Mouse (Mus musculus): ENCODE measurements around the gene Cryzl1. TPM values are rescaled to one million over a fixed set of nuclear protein-coding genes. Genes with fewer than 3 reads are reported as not detected.

Cryzl1 gene
- polyA plus RNA-seq, 1 experiment from 2014 or later = 114 TPM

DNA sequence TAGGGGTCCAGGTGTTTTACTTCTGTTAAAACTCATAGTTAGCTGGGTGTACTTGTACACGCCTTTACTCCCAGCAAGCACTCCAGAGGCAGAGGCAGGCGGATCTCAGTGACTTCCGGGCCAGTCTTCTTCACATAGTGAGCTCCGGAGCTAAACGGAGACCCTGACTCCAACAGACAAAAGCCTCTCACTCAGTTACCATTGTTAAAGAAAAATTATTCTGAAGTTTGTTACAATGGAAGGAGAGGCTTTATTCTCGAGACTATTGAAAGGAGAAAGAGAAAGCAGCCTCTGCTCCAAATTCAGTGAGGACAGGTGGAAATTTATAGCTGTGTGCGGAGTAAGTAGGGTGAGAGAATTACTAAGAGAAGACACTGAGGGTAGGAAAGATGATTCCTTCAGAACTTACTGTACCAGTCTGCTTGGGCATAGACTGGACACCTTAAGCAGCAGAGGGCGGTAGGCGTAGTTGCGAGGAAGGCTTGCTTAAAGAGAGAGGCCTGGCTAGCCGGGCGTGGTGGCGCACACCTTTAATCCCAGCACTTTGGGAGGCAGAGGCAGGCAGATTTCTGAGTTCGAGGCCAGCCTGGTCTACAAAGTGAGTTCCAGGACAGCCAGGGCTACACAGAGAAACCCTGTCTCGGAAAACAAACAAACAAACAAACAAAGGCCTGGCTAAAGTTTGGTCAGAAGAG is 36.5 kb upstream of the Cryzl1 start:
- Histone ChIP-seq H3K9ac (ENCODE audit: low read depth, low read length) (no peak overlapping the region), H3K27me3 (ENCODE audit: control insufficient read depth, insufficient read depth, low read depth, low read length) (no peaks in the 10 kb centered on the region), H3K27ac (ENCODE audit: low read length) (no peak overlapping the region), H3K36me3 (ENCODE audit: control insufficient read depth, insufficient read depth, low read length) (no peaks in the 10 kb centered on the region), H3K9me3 (replicated peaks; ENCODE audit: control insufficient read depth, low read length, poor library complexity, severe bottlenecking) (no peaks in the 10 kb centered on the region), H3K4me3 (ENCODE audit: low read depth, low read length) (no peak overlapping the region), H3K4me1 (ENCODE audit: control insufficient read depth, insufficient read depth, low read length) (peaks cover 29% of the 10 kb centered on the region), H3K4me2 (ENCODE audit: low read length) (no peak overlapping the region)
- ATAC-seq = no peak
- WGBS = 82% methylated on average over 15 of the region's 15 CpGs

DNA sequence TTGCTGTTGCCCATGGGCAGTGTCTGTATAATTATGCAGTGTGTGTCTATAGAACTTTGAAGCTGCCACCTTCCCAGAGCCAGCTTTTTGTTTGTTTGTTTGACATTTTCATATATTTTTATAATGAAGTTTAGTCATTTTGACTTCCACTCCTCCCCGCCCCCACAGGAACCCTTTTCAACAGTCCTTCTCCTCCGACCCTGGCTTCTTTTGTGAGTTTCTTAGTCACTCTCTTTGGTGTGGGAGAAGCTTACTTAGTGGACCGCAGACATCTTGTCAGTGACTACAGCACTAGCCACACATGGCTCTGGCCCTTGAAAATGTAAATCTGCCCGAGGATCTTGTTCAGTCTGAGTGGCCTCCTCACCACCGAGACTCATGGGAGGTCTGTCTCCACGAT is 35.6 kb upstream of the Cryzl1 start:
- no peaks in the 10 kb centered on the region for H3K9me3 ChIP-seq (replicated peaks; ENCODE audit: control insufficient read depth, low read length, poor library complexity, severe bottlenecking)
- WGBS = 64% methylated on average over 6 of the region's 6 CpGs

DNA sequence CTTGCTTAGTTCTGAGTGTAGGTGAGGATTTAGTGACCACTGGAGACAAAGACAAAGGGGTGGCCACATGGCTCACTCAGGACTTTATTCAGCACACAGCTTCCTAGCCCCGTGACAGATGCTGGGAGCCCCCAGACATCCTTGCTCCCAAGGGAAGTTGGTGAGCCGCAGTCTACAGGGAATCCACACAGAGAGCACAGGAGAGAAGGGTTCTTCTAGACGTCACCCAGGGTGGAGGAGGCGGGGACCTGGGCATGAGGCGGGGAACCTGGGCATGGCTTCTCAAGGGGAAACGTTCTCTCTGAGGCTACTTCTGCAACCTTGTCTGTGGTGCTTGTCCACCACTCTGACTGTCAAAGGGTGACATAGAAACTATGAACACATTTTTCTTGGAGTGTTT is 35.2 kb upstream of the Cryzl1 start:
- H3K9ac ChIP-seq (ENCODE audit: low read depth, low read length) = no peak overlapping the region
- no peaks in the 10 kb centered on the region for H3K27me3 ChIP-seq (ENCODE audit: control insufficient read depth, insufficient read depth, low read depth, low read length)
- ATAC-seq = no peak; the same call in 1 of the 2 replicates
- H3K4me3 ChIP-seq (ENCODE audit: low read depth, low read length) = no peak overlapping the region
- no peaks in the 10 kb centered on the region for H3K36me3 ChIP-seq (ENCODE audit: control insufficient read depth, insufficient read depth, low read length)
- 52% methylated on average over 6 of the region's 6 CpGs for WGBS
- H3K4me2 ChIP-seq (ENCODE audit: low read length) = no peak overlapping the region
- no peak overlapping the region for H3K27ac ChIP-seq (ENCODE audit: low read length)
- H3K4me1 ChIP-seq (ENCODE audit: control insufficient read depth, insufficient read depth, low read length) = peaks cover 24% of the 10 kb centered on the region
- no peaks in the 10 kb centered on the region for H3K9me3 ChIP-seq (replicated peaks; ENCODE audit: control insufficient read depth, low read length, poor library complexity, severe bottlenecking)

More for the DNA sequence above, 35.6 kb upstream of the Cryzl1 start:
- no peak overlapping the region for H3K9ac ChIP-seq (ENCODE audit: low read depth, low read length)
- no peak for ATAC-seq
- no peak overlapping the region for H3K4me2 ChIP-seq (ENCODE audit: low read length)
- H3K4me1 ChIP-seq (ENCODE audit: control insufficient read depth, insufficient read depth, low read length) = peaks cover 24% of the 10 kb centered on the region
- H3K36me3 ChIP-seq (ENCODE audit: control insufficient read depth, insufficient read depth, low read length) = no peaks in the 10 kb centered on the region
- H3K27ac ChIP-seq (ENCODE audit: low read length) = no peak overlapping the region
- no peak overlapping the region for H3K4me3 ChIP-seq (ENCODE audit: low read depth, low read length)
- H3K27me3 ChIP-seq (ENCODE audit: control insufficient read depth, insufficient read depth, low read depth, low read length) = no peaks in the 10 kb centered on the region

DNA sequence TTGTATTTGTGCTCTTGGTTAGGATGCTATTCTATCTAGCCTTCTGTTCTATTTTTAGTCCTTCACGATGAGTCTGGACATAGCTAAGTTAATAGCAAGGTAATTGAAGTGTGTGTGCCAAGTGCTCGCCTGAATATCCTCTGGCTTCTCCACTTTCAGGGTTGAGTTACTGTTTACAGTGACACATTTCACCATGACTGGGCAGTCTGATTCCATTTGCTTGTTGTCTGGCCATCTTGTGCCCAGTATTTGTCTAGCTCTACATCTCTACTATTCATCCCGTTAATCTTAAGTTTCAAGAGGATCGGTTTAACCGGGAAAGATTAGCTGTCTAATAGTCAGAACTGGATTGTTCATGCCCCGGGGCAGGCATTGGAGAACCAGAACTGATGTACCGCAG is 33.7 kb upstream of the Cryzl1 start:
- Histone ChIP-seq H3K9ac (ENCODE audit: low read depth, low read length) (no peak overlapping the region), H3K9me3 (replicated peaks; ENCODE audit: control insufficient read depth, low read length, poor library complexity, severe bottlenecking) (no peaks in the 10 kb centered on the region), H3K27ac (ENCODE audit: low read length) (no peak overlapping the region), H3K4me1 (ENCODE audit: control insufficient read depth, insufficient read depth, low read length) (peaks cover 23% of the 10 kb centered on the region), H3K4me3 (ENCODE audit: low read depth, low read length) (no peak overlapping the region), H3K4me2 (ENCODE audit: low read length) (no peak overlapping the region), H3K36me3 (ENCODE audit: control insufficient read depth, insufficient read depth, low read length) (no peaks in the 10 kb centered on the region), H3K27me3 (ENCODE audit: control insufficient read depth, insufficient read depth, low read depth, low read length) (no peaks in the 10 kb centered on the region)
- 67% methylated on average over 7 of the region's 7 CpGs for WGBS
- no peak for ATAC-seq

DNA sequence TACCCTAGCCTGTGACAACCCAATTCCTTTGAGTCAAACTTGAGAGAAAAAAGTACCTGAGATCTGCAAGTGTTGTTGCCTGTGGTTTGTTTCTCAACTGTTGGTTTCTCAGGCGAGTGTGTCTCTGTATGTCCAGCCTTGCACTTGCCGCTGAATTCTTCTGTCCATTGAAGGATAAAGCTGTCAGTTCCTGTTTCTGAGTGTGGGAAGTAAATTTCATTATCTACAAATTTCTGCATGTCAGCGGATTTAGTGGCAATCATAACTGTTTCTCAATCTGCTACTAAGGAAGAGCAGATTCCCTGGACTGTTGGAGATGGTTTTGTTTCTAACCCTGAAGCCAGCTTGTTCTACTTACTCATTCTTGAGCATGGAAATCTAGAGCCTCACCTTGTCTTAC is 33.0 kb upstream of the Cryzl1 start:
- no peak for ATAC-seq
- H3K4me1 ChIP-seq (ENCODE audit: control insufficient read depth, insufficient read depth, low read length) = peaks cover 21% of the 10 kb centered on the region
- no peak overlapping the region for H3K9ac ChIP-seq (ENCODE audit: low read depth, low read length)
- no peaks in the 10 kb centered on the region for H3K27me3 ChIP-seq (ENCODE audit: control insufficient read depth, insufficient read depth, low read depth, low read length)
- H3K27ac ChIP-seq (ENCODE audit: low read length) = no peak overlapping the region
- no peaks in the 10 kb centered on the region for H3K36me3 ChIP-seq (ENCODE audit: control insufficient read depth, insufficient read depth, low read length)
- WGBS = 84% methylated on average over 3 of the region's 3 CpGs
- no peaks in the 10 kb centered on the region for H3K9me3 ChIP-seq (replicated peaks; ENCODE audit: control insufficient read depth, low read length, poor library complexity, severe bottlenecking)
- H3K4me3 ChIP-seq (ENCODE audit: low read depth, low read length) = no peak overlapping the region
- H3K4me2 ChIP-seq (ENCODE audit: low read length) = no peak overlapping the region

DNA sequence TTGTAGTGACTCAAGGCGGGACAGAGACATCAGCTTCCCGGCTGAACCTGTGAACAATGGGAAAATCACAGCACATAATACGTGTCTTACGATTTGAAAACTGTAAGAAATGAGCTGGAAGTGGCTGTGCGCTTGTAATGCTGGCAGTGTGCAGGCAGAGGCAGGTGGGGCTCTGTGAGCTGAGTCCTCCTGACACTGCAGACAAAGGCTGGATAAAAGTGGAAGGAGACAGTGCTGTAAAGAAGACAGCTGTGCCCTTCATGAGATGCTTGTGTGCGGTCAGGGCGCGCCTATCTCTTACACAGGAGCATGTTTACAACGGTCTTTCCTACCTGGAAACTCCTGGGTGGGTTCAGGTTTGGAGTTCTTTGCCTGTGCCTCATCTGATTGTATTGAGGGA is 32.4 kb upstream of the Cryzl1 start:
- ATAC-seq = no peak
- Histone ChIP-seq H3K27ac (ENCODE audit: low read length) (no peak overlapping the region), H3K9me3 (replicated peaks; ENCODE audit: control insufficient read depth, low read length, poor library complexity, severe bottlenecking) (no peaks in the 10 kb centered on the region), H3K27me3 (ENCODE audit: control insufficient read depth, insufficient read depth, low read depth, low read length) (no peaks in the 10 kb centered on the region), H3K4me1 (ENCODE audit: control insufficient read depth, insufficient read depth, low read length) (peaks cover 17% of the 10 kb centered on the region), H3K4me2 (ENCODE audit: low read length) (no peak overlapping the region), H3K4me3 (ENCODE audit: low read depth, low read length) (no peak overlapping the region), H3K9ac (ENCODE audit: low read depth, low read length) (no peak overlapping the region), H3K36me3 (ENCODE audit: control insufficient read depth, insufficient read depth, low read length) (no peaks in the 10 kb centered on the region)
- 73% methylated on average over 9 of the region's 9 CpGs for WGBS

DNA sequence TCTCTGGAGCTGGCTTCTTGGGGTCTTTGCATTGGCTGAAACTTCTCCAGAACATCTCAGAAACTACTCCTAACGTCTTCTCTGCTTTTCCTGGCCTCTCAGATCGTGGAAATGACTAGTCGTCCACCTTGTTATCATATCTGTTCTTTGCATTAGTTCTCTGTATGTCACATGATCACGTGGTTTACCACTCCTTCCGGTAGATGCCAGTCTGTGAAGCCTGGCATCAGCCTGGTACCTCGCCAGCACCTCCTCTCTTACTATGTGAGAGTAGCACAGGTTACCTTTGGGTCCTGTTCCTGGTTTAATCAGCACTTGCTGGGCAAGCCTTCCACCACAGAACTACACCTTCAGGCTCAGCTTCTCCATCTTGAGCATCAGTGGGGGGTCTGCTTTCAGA is 26.2 kb upstream of the Cryzl1 start:
- H3K27me3 ChIP-seq (ENCODE audit: control insufficient read depth, insufficient read depth, low read depth, low read length) = no peaks in the 10 kb centered on the region
- H3K4me1 ChIP-seq (ENCODE audit: control insufficient read depth, insufficient read depth, low read length) = no peaks in the 10 kb centered on the region
- no peaks in the 10 kb centered on the region for H3K9me3 ChIP-seq (replicated peaks; ENCODE audit: control insufficient read depth, low read length, poor library complexity, severe bottlenecking)
- H3K27ac ChIP-seq (ENCODE audit: low read length) = no peak overlapping the region
- no peak for ATAC-seq
- H3K4me2 ChIP-seq (ENCODE audit: low read length) = no peak overlapping the region
- no peak overlapping the region for H3K9ac ChIP-seq (ENCODE audit: low read depth, low read length)
- WGBS = 92% methylated on average over 6 of the region's 6 CpGs
- H3K4me3 ChIP-seq (ENCODE audit: low read depth, low read length) = no peak overlapping the region
- no peaks in the 10 kb centered on the region for H3K36me3 ChIP-seq (ENCODE audit: control insufficient read depth, insufficient read depth, low read length)

GRCm38 (mm10) chr16:91753611-91754010 is 24.8 kb upstream of the Cryzl1 start:
- no peaks in the 10 kb centered on the region for H3K9me3 ChIP-seq (replicated peaks; ENCODE audit: control insufficient read depth, low read length, poor library complexity, severe bottlenecking)
- WGBS = 93% methylated on average over 4 of the region's 4 CpGs

DNA sequence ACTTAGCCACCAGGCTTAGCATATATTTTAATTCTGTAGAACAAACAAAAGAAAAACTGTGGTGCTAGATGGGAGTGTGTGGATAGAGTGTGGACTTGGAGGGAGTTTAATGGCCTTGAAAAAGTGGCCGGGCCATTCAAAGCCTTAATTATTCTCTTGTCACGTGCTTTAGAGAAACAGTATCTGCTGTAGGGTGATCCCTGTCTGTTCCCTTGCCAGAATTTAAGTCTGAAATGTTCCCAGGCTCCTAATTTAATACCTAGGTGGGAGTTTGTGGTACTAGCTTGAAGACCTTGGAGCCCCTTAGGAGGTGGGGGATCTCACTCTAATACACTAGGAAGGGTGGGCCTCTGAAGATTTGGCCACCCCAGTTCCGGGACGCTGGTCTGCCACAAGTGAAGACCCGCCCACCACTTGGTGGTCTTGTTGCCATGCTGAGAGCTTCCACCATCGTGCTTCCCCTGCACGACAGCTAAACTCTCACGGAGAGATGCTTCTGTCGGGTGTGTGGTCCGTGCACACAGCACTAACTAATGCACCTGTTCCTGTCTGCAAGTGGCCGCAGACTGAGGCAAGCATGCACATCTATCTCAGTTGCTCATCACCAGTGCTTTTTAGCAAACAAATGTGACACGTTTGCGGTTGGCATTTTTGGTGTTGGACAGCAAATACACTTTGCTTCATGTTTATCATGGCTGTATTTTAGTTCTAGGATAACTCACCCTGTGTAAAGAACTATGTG is 23.0 kb upstream of the Cryzl1 start:
- 68% methylated on average over 13 of the region's 13 CpGs for WGBS
- H3K27me3 ChIP-seq (ENCODE audit: control insufficient read depth, insufficient read depth, low read depth, low read length) = no peaks in the 10 kb centered on the region
- no peaks in the 10 kb centered on the region for H3K4me1 ChIP-seq (ENCODE audit: control insufficient read depth, insufficient read depth, low read length)
- H3K9me3 ChIP-seq (replicated peaks; ENCODE audit: control insufficient read depth, low read length, poor library complexity, severe bottlenecking) = no peaks in the 10 kb centered on the region
- H3K4me2 ChIP-seq (ENCODE audit: low read length) = no peak overlapping the region
- no peaks in the 10 kb centered on the region; the same call in 1 of the 2 replicates for H3K36me3 ChIP-seq (ENCODE audit: control insufficient read depth, insufficient read depth, low read length)
- no peak overlapping the region for H3K4me3 ChIP-seq (ENCODE audit: low read depth, low read length)
- no peak for ATAC-seq
- H3K27ac ChIP-seq (ENCODE audit: low read length) = no peak overlapping the region
- H3K9ac ChIP-seq (ENCODE audit: low read depth, low read length) = no peak overlapping the region

More at GRCm38 (mm10) chr16:91753611-91754010, 24.8 kb upstream of the Cryzl1 start:
- ATAC-seq = no peak
- Histone ChIP-seq H3K27ac (ENCODE audit: low read length) (no peak overlapping the region), H3K9ac (ENCODE audit: low read depth, low read length) (no peak overlapping the region), H3K36me3 (ENCODE audit: control insufficient read depth, insufficient read depth, low read length) (no peaks in the 10 kb centered on the region), H3K4me1 (ENCODE audit: control insufficient read depth, insufficient read depth, low read length) (no peaks in the 10 kb centered on the region), H3K4me2 (ENCODE audit: low read length) (no peak overlapping the region), H3K4me3 (ENCODE audit: low read depth, low read length) (no peak overlapping the region), H3K27me3 (ENCODE audit: control insufficient read depth, insufficient read depth, low read depth, low read length) (no peaks in the 10 kb centered on the region)

All from midbrain, embryonic 16.5 days (tissue).